Mouse (Mus musculus): ENCODE data around the gene Brf1.

Gene Brf1

DNA sequence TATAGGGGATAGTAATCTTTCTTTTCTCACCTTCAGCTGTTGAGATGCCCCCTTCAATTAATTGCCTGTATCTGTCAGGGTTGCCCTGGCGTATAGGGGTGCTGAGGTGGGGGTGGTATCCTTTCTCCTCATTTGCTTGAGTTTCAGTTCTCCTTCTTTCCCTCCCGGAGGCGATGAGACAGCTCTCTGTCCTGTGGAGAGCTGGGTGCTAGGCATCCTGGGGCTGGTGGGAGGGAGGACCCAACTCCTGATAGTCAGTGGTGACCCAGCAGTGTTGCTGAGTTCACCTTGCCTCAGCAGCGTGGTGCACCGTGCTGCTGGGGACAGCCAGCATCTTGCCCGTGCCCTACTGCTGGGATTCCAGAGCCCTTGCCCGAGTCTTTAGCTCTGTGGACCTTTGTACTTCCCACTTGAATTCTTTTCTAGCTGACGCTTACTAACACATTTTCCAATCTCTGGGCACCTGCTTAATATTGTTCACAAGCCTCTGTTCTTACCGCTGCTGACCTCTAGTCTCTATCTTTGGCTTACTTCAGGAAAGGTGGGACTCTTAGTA is 17.0 kb upstream of the Brf1 start:
- no peak for DNase-seq

DNA sequence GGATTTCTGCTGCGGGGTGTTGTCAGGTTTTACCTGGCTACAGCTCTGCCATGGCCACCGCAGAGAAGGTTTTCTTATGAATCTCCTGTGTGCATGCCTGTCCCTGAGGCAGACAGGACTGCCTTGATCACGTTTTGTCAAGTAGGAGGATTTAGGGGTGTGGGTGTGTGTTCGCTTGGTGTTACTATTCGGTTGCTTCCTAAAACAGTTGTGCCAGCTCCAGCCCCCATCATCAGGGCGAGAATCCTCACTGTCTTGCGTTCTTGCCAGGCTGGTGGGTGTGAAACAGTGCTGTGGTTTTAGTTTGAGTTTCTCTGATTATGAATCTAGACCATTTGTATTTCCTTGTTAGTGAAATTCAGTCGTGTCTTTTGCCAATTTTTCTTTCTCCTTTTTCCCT is 16.5 kb upstream of the Brf1 start:
- no peak for DNase-seq

DNA sequence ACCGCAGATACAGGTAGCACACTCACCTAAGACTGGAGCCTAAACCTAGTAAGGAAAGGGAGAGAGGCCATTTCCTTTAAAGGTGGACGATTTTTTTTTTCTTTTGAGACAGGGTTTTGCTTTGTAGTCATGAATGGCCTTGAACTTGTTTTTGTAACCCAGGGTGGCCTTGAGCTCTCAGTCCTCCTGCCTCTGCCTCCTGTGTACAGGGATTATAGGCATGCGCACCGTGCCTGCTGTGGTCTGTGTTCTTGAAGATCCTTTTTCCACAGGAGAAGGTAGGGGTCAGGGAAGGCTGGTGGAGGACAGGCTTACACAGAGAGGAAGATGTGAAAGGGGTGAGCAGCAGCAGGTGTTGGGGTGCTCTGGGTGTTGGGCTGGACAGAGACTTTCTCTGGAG is 15.5 kb upstream of the Brf1 start:
- DNase-seq = no peak

DNA sequence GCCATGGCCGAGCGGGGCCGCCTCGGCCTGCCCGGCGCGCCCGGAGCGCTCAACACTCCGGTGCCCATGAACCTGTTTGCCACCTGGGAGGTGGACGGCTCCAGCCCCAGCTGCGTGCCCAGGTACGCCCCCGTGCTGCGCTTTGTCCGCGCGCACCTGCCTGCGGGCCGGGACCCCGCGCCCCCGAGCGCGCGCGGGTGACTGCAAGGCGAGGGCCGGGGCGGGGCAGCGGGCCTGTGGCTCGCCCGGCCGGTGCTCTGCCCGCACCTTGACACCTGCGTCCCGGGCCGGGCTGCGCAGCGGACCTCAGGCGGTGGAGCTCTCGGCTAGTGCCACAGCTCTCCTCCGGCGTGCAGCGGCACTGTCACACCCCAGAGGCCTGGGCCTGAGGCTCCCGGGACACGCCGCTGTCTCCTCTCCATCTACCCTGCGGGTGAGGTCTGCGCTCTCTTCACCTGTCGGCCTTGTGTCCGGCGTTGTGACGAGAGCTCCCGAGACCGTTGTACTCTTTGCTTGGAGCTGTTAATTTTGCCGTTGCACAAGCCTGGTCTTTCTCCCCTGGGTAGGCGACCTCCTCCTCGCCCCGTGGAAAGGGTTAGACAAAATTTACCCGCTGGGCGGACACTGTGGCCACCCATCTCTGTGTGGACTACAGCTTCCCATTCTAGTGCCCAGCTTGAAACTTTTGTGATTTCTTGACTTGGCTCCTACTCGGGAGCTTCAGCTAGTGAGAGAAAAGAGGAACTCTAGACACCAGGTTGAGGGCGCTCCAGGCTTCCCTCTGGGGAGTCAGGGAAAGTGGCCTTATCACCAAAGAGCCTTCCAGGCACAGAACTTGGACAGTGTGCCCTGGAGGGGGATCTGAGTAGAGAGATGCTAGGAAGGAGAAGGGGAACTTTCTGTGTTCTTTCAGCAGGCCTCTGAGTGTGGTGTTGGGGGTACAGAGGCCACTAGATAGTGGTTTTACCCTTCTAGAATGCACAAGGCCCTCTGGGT is 14.4 kb upstream of the Brf1 start:
- peak; percentile 27 to 29 for DNase-seq

DNA sequence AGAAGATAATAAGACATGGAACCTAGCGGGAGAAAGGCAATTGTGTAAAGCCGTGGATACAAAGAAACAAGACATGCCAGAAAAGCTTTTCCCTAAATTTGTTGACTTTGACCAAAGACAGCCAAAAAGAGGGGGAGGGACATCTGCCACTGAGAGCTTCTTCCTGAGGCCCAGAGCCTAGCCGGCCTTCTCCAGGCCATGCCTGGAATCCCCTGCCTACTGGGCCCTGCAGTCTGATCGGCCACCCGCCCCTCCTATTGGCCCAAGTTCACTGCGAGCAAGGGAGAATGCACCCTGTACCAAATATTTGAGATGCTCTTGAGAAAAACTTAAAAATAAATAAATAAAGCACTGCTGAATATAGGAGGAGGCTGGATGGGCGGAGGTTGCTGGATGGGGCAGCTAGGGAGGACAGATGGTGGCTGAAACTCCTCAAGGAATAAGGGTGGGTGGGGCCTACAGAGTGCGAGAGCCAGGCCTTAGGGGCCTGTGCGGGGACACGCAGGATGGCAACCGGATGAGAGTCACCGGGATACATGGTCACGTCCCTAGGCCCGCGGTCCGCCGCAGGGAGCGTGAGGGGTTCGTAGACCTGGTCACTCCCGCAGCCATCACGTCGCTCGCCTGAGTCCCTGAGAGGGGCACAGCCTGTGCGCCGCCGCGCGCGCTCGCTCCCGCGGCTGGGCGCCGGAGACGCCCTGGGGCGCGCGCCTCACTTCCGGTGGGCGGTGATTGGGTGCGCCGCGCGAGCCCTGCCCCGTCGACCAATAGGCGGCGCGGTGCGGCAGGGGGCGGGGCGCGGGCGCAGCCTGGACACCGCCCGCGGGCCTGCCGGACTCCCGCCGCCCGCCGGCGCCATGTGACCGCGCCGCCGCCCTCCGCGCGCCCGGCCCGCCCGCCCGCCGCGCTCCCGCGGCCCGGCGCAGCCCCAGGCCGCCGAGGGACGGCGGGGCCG is 13.4 kb upstream of the Brf1 start, which contains the start of gene Pacs2:
Pacs2 (plus strand) TSS at position 905 of the 955 bp plus-strand sequence.
- DNase-seq = peak; percentile 76 to 77

DNA sequence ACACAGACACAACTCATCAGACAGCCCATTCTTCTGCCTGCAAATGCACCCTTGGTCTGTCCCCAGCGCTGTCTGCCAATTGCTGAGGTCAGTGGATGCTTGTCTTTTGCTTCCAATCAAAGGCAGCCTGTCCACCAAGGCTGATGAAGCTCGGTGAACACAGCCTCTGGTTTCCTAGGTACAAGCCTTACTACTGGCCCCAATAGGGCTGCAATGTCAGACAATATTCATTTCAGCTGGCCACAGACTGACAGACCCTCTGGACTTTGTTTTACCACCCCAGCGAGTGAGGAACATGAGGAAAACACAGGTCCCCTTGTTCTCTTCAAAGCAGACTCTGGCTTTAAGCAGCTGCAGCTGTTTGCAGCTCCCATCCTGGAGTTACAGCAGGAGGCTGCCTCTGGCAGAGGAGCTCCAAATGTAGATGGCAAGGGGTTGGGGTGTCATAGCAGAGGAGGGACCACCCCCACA is 12.6 kb upstream of the Brf1 start:
- no peak for DNase-seq

DNA sequence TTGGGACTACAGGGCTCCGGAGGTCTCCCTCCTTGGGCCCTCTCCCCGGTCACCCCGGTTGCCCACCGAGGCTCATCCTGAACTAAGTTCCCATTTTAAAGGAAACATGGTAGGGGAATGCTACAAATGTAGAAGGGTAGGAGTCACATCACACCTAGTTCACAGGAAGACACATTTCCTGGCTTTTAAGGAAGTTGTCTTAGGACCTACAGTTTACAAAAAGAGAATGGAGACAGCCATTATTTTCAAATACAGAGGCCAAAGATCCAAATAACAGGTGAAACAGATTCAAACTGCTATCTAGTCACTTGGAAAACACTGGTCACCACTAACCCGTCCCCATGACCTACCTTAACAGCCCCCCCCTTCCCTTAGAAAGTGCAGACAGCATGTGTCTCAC is 11.9 kb upstream of the Brf1 start:
- DNase-seq = no peak

DNA sequence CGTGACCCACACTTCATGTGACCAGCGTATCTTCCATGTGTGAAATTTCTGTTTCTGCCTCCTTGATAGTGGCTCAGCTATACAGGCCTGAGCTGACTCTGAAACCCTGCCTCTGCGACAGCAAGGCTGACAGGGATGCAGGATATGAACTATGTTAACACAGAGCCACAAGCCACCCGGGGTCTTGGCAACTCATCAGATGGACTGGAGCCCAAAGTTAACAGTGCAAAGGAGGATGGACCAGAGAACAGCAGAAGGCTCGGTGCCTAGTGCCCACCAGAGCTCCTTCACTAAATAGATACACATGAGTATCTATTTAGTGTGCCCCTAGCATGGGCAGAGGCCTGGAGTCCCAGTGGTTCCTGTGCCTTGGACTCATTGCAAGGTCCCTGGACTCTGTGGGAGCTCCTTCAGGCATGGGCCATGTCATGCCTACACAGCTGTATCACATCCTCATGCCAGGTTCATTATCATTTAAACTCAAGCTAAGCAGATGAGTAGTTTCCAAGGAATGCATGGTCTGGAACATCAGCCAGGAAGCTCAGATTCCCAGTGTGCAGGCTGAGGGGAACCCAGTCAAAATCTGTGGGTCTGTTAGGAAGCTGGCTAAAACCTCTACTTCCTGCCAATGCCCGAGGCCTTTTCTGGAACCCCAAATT is 11.3 kb upstream of the Brf1 start:
- no peak for DNase-seq

DNA sequence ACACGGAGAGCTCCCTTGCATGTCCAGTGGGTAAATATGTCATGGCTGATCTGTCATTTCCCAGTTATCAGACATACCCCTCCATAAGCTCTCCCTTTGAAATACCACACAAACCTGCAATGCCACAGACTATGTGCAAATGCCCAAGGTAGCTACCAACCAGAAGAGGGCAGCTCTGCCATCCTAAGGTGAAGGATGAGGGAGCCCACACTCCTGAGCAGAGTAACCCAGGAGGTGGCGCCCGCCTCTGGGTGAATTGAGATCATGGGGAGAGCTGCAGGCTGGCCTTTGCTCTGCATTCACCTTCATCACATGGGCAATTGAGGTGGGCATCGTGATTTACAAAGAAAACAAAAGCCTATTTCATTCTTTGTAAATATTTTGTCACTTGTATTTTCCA is 4.5 kb upstream of the Brf1 start:
- DNase-seq = peak; percentile 65 to 77

DNA sequence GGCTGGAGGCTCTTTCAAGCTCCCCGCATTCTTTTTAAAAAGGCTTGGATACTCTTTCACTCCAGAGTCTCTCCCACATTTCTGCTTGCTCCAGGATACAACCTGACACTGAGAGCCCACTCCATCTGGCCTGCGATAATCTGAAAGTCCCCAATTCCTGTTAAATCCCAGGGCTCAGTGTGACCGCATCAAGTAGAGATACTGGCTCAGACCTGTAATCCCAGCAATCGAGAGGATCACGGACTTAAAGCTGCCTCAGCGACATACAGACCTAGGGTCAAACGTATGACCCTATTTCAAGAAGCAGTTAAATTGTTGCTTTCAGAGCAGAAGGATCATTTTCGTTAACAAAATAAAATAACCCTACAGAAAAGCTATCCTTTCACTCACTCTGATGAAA is 3.5 kb upstream of the Brf1 start:
- DNase-seq = no peak

DNA sequence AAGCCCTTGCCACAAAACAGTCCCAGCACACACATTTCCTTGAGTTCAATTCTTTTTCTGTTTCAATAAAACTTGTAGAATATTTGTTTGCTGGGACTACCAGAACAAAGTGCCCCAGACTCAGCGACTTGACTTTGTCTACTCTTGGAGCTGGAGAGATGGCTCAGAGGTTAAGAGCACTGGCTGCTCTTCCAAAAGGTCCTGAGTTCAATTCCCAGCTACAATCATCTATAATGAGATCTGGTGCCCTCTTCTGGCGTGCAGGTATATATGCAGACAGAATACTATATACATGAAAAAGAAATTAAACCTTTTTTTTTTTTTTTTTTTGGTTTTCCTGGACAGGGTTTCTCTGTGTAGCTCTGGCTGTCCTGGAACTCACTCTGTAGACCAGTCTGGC is 2.2 kb upstream of the Brf1 start:
- no peak for DNase-seq

DNA sequence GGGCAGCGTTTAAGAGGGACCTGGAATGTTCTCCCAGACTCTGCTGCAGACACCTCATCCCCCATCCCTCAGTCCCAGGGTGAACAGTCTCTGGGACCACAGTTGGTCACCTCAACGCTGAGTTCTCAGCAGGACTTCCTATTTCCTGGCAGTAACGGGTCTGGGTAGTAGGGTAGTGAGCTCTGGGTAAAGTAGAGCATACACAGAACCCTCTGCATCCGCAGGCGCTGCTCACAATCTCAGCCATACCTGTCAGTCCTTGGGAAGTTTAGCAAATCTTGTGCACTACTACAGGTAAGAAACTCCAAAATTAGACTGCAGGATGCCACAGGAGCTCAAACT is 600 bp upstream of the Brf1 start:
- DNase-seq = no peak

DNA sequence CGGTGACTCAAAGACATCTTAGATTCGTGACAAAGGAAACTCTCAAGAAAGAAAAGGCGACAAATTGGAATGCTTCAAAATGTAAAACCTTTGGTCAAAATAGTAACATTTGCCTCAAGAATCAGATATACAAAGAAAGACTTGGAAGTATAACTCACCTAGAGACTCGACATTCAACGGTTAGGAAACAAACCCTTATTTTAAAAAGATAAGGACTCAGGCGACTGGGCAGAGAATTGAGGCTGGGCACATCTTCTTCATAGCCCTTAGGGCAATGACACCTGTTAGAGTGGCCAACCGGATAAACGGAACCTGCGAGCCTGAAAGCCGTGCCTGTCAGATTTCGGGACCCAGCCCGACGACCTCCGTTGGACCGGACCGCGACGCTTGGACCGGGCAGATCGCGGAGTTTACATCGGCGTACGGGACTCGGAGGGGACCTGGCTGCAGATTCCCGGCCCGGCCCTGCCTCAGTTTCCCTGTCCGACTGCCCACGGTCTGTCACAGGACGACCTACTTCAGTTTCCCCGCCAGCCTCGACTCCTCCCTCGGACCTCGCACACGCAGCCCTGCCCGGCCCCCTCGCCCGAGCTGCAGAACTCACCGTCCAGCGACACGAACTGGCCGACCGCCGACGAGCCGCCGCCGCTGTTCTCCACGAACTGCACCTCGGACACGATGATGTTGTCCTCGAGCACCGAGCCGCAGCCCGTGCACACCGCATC is 773 bp downstream of the Brf1 start:
- DNase-seq = peak in 1 of 2 experiments; percentile 59

DNA sequence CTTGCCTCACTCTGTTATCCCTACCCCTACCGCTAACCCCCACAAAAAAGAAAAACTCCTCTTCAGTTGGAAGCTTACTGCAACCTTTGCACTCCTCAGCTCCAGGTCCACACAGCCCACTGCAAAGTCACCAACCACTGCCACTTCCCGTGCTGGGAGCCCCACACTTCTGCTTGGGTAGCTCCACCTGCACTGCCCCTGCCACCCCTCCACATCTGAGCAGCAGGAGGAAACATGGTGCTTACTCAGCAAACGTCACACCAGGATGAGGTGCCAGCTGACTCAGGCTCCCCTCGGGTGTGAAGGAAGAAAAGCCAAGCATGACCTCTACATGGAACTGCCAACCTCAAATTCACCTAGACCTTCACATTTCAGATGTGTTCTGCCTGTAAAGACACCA is 6.4 kb downstream of the Brf1 start:
- DNase-seq = peak; percentile 72 to 78

DNA sequence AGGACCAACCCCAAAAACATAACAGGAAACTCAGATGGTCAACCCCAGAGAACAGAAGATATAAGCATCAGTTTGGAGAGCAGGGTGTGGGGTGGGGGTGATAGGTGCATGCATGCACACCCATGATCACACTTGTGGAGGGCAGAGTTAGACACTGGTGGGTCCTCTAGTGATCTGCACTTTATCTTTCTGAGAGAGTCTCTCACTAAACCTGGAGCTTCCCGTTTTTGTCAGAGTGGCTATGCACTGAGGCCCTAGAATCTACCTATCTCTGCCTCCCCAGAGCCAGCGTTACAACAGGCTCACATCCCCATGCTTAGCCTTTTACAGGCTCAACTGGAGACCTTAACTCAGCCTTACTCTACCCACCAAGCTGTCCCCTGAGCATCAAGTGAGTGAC is 9.1 kb downstream of the Brf1 start:
- DNase-seq = no peak

DNA sequence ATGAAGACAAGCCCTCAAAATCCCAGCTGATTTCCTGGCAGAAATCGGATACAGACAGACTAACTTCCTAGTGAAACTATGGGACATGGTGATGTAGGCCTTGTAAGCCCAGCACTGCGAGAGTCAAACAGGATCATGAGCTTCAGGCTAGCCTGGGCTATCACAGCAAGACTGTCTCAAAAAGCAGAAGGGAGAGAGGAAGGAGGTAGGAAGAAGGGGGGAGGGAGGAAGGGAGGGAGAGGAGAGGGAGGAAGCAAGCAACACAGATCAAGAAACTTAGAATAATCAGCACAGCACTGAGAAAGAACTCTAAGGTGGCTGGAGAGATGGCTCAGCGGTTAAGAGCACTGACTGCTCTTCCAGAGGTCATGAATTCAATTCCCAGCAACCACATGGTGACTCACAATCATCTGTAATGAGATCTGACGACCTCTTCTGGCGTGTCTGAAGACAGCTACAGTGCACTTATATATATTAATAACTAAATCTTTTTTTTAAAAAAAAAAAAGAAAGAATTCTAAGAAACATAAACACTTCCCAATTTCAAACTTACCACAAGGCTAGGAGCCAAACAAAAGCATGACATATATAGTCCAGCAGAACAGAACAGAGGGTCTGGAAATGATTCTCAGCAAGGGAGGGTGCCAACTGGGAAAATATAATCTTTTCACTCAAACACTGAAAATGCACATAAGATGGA is 9.6 kb downstream of the Brf1 start:
- DNase-seq = no peak

DNA sequence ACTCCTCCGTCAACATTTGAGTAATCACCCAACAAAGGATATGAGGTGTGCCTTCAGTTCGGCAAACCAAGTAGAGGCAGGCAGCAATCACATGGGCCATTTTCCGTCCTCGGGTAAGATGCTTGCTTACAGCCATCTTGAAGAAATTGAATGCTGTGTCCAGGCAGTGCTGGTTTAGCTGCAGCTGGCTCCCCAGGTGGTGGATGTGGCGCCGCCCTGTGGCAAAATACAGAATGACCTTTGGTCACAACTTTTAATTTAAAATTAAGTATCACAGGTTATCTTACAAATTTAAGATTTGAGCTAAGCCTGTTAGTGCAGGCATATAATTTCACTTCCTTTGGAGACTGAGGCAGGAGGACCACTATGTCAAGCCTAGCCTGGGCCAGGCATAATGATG is 12.6 kb downstream of the Brf1 start:
- DNase-seq = no peak

DNA sequence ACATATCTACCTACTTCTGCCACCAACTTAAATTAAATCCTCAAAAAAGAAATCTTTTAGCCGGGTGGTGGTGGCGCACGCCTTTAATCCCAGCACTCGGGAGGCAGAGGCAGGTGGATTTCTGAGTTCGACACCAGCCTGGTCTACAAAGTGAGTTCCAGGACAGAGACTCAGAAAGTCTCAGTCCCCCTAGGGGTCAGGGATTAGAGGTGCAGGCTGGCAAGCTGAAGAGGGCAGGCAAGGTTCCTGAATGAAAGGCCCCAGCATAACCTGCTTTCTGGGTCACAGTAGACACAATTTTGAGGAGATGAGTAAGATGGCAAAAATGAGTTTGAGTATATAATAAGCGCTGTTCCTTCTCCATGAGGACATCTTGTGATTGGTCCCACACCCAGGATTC is 15.2 kb downstream of the Brf1 start:
- DNase-seq = no peak

DNA sequence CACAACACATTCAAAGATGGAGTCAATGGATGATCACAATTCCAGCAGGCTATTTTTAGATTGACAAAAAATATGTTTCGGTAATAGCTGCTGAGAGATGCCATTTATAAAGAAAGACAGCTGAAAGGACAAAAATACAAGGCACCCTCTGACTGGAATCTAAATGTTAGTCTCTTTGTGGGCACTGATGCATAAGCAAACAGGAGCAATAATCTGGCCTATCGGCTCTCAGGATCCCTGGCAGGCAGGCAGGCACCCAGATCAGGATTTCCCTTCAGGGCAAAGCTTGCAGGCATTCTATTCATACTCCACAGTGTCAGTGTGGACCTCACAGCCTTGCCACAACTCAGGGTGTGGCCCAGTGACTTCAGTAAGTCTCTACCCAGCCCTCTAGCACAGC is 18.5 kb downstream of the Brf1 start:
- no peak for DNase-seq

DNA sequence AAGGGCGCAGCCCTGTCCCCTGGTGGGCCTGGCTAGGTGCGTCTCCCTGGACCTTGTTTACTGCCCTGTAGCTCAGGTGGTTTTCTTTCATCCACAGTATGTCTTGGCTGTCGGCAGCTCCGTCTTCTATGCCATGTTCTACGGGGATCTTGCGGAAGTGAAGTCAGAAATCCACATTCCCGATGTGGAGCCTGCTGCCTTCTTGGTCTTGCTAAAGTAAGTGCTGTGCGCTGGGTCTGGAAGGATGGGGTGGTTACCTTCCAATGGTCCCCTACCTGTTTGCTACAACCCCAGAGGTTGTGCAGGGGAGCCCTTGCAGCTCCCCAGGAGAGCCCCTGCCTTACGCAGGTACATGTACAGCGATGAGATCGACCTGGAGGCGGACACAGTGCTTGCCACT is 23.3 kb downstream of the Brf1 start:
- DNase-seq = no peak

DNA sequence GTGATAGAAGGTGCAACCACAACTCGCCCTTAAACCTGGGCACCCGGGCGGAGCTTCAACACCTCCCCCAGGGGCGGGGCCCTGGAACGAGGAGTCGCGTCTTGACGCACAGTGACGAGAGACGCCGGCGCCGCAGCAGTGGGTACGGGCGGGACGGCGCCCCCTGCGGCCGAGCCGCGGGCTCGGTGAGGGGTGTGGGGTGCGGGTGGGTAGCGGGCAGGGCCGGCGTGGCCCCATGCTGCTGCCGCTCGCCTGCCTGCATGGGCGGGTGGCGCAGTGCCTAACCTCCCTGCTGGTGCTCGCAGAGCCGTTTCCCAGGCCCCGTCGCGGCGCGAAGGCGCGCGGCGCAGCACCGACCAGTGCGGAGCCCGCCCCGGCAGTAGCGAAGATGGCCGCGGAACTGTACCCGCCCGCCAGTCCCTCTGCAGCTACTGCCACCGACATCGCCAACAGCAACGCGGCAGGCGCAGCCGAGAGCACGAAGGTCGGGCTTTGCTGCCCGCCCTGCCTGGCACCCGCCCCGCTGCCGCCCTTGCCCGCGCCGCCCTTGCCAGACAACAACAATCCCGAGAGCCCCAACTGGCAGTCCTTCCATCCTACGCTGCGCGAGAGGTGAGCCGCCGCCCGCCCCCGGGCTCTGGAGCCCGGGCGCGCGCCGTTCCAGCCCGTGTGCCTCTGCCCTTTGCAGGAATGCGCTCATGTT is 24.0 kb downstream of the Brf1 start, which contains the start of gene Btbd6:
Btbd6 (plus strand) TSS at position 112 of the 703 bp plus-strand sequence.
- DNase-seq = peak; percentile 83 to 87

Measured in thymus, adult 18-20 months (tissue).